Mouse (Mus musculus): Measurements from ENCODE around the gene Slc44a2.
A peak's percentile ranks its signal among the peaks of the same experiment; 100 is the strongest.
"Not testable (repeated sequence)": the region's sequence is repeated elsewhere in the genome, so short reads cannot be mapped to it uniquely, and the experiment has no call there.

The Slc44a2 gene

GRCm38 (mm10) chr9:21320619-21321512 lies at the start of gene Slc44a2:
TSS of gene Slc44a2 (plus strand) at chr9:21320698.
- DNase-seq (ENCODE audit: low spot score in 2 of 2): peak; percentile 88 to 90

GRCm38 (mm10) chr9:21272391-21272790 lies 48.1 kb upstream of the Slc44a2 start:
- no peak for DNase-seq (ENCODE audit: low spot score in 2 of 2)

GRCm38 (mm10) chr9:21273094-21273493 lies 47.4 kb upstream of the Slc44a2 start:
- DNase-seq (ENCODE audit: low spot score in 2 of 2): no peak

GRCm38 (mm10) chr9:21273520-21274228 lies 46.8 kb upstream of the Slc44a2 start:
- DNase-seq (ENCODE audit: low spot score in 2 of 2): no peak

- DNase-seq (ENCODE audit: low spot score in 2 of 2): no peak
These were observed 46.2 kb upstream of the Slc44a2 start for GRCm38 (mm10) chr9:21274336-21274735.

GRCm38 (mm10) chr9:21275013-21275710 lies 45.3 kb upstream of the Slc44a2 start:
- DNase-seq (ENCODE audit: low spot score in 2 of 2): no peak

GRCm38 (mm10) chr9:21275727-21276126 lies 44.8 kb upstream of the Slc44a2 start:
- no peak for DNase-seq (ENCODE audit: low spot score in 2 of 2)

- DNase-seq (ENCODE audit: low spot score in 2 of 2): no peak
These were observed 44.2 kb upstream of the Slc44a2 start for GRCm38 (mm10) chr9:21276307-21276706.

GRCm38 (mm10) chr9:21277776-21278175 lies 42.7 kb upstream of the Slc44a2 start:
- no peak for DNase-seq (ENCODE audit: low spot score in 2 of 2)

- DNase-seq (ENCODE audit: low spot score in 2 of 2): no peak
These were observed 36.9 kb upstream of the Slc44a2 start for GRCm38 (mm10) chr9:21283591-21283990.

- no peak for DNase-seq (ENCODE audit: low spot score in 2 of 2)
These were observed 36.5 kb upstream of the Slc44a2 start for GRCm38 (mm10) chr9:21283994-21284393.

GRCm38 (mm10) chr9:21286753-21287152 lies 33.7 kb upstream of the Slc44a2 start:
- DNase-seq (ENCODE audit: low spot score in 2 of 2): no peak

GRCm38 (mm10) chr9:21287571-21288402 lies 32.7 kb upstream of the Slc44a2 start, which contains the start of gene Kri1:
TSS of gene Kri1 (minus strand) at chr9:21287969.
- peak; percentile 98 to 99 for DNase-seq (ENCODE audit: low spot score in 2 of 2)

GRCm38 (mm10) chr9:21288404-21289336 lies 31.8 kb upstream of the Slc44a2 start:
- peak; percentile 47 to 56 for DNase-seq (ENCODE audit: low spot score in 2 of 2)

GRCm38 (mm10) chr9:21289337-21289671 lies 31.2 kb upstream of the Slc44a2 start:
- DNase-seq (ENCODE audit: low spot score in 2 of 2): no peak

GRCm38 (mm10) chr9:21290589-21290988 lies 29.9 kb upstream of the Slc44a2 start:
- no peak for DNase-seq (ENCODE audit: low spot score in 2 of 2)

GRCm38 (mm10) chr9:21291022-21291787 lies 29.3 kb upstream of the Slc44a2 start, which contains the start of gene Cdkn2d:
TSS of gene Cdkn2d (minus strand) at chr9:21291407.
- DNase-seq (ENCODE audit: low spot score in 2 of 2): peak; percentile 100

- DNase-seq (ENCODE audit: low spot score in 2 of 2): not testable (repeated sequence)
These were observed 28.6 kb upstream of the Slc44a2 start for GRCm38 (mm10) chr9:21291868-21292267.

- DNase-seq (ENCODE audit: low spot score in 2 of 2): no peak
These were observed 28.2 kb upstream of the Slc44a2 start for GRCm38 (mm10) chr9:21292271-21292670.
